Mouse (Mus musculus): ENCODE results near the gene Fgf23.

Gene Fgf23

GRCm38 (mm10) chr6:127072817-127073216, at the start of gene Fgf23:
TSS of gene Fgf23 (plus strand) at chr6:127072902.
- in situ Hi-C loops (cut with MboI; ENCODE audit: unreplicated experiment in 2 of 2): loop anchor here in 1 of 2 experiments (5.0 kb wide), 1 partner anchor 51 kb away; no protein-coding TSS in a partner anchor

GRCm38 (mm10) chr6:127024836-127025235, 47.9 kb upstream of the Fgf23 start:
- in situ Hi-C loops (cut with MboI; ENCODE audit: unreplicated experiment in 2 of 2): loop anchor here in 1 of 2 experiments (5.0 kb wide), 1 partner anchor 47 kb away; the partner anchor contains the start of gene Fgf23

- in situ Hi-C loops (cut with MboI; ENCODE audit: unreplicated experiment in 2 of 2): no loop called here
Measured at GRCm38 (mm10) chr6:127034760-127035159, 37.9 kb upstream of the Fgf23 start.

GRCm38 (mm10) chr6:127044909-127045308, 27.8 kb upstream of the Fgf23 start:
- in situ Hi-C loops (cut with MboI; ENCODE audit: unreplicated experiment in 2 of 2): no loop called here

GRCm38 (mm10) chr6:127050847-127051246, 21.9 kb upstream of the Fgf23 start:
- in situ Hi-C loops (cut with MboI; ENCODE audit: unreplicated experiment in 2 of 2): no loop called here

GRCm38 (mm10) chr6:127056990-127057588, 15.6 kb upstream of the Fgf23 start:
- in situ Hi-C loops (cut with MboI; ENCODE audit: unreplicated experiment in 2 of 2): no loop called here

- in situ Hi-C loops (cut with MboI; ENCODE audit: unreplicated experiment in 2 of 2): no loop called here
Measured at GRCm38 (mm10) chr6:127059975-127060374, 12.7 kb upstream of the Fgf23 start.

- in situ Hi-C loops (cut with MboI; ENCODE audit: unreplicated experiment in 2 of 2): no loop called here
Measured at GRCm38 (mm10) chr6:127063915-127064314, 8.8 kb upstream of the Fgf23 start.

GRCm38 (mm10) chr6:127064815-127065214, 7.9 kb upstream of the Fgf23 start:
- in situ Hi-C loops (cut with MboI; ENCODE audit: unreplicated experiment in 2 of 2): no loop called here

- in situ Hi-C loops (cut with MboI; ENCODE audit: unreplicated experiment in 2 of 2): no loop called here
Measured at GRCm38 (mm10) chr6:127079867-127080731, 7.4 kb downstream of the Fgf23 start.

GRCm38 (mm10) chr6:127081820-127082219, 9.1 kb downstream of the Fgf23 start:
- in situ Hi-C loops (cut with MboI; ENCODE audit: unreplicated experiment in 2 of 2): no loop called here

GRCm38 (mm10) chr6:127086739-127087138, 14.0 kb downstream of the Fgf23 start:
- in situ Hi-C loops (cut with MboI; ENCODE audit: unreplicated experiment in 2 of 2): no loop called here

GRCm38 (mm10) chr6:127094565-127094964, 21.9 kb downstream of the Fgf23 start:
- in situ Hi-C loops (cut with MboI; ENCODE audit: unreplicated experiment in 2 of 2): no loop called here

- in situ Hi-C loops (cut with MboI; ENCODE audit: unreplicated experiment in 2 of 2): loop anchor here (10.0 to 25.0 kb wide), 2 partner anchors 149 to 291 kb away; no protein-coding TSS in a partner anchor
Measured at GRCm38 (mm10) chr6:127103506-127104275, 31.0 kb downstream of the Fgf23 start.

- in situ Hi-C loops (cut with MboI; ENCODE audit: unreplicated experiment in 2 of 2): loop anchor here (10.0 to 25.0 kb wide), 2 partner anchors 150 to 292 kb away; no protein-coding TSS in a partner anchor
Measured at GRCm38 (mm10) chr6:127104396-127105029, 31.8 kb downstream of the Fgf23 start.

GRCm38 (mm10) chr6:127105107-127105506, 32.4 kb downstream of the Fgf23 start:
- in situ Hi-C loops (cut with MboI; ENCODE audit: unreplicated experiment in 2 of 2): loop anchor here (10.0 to 25.0 kb wide), 2 partner anchors 150 to 293 kb away; no protein-coding TSS in a partner anchor

GRCm38 (mm10) chr6:127106189-127106588, 33.5 kb downstream of the Fgf23 start:
- in situ Hi-C loops (cut with MboI; ENCODE audit: unreplicated experiment in 2 of 2): loop anchor here (10.0 to 25.0 kb wide), 2 partner anchors 151 to 294 kb away; no protein-coding TSS in a partner anchor

GRCm38 (mm10) chr6:127106726-127107125, 34.0 kb downstream of the Fgf23 start:
- in situ Hi-C loops (cut with MboI; ENCODE audit: unreplicated experiment in 2 of 2): loop anchor here (10.0 to 25.0 kb wide), 2 partner anchors 152 to 294 kb away; no protein-coding TSS in a partner anchor

- in situ Hi-C loops (cut with MboI; ENCODE audit: unreplicated experiment in 2 of 2): loop anchor here (10.0 to 25.0 kb wide), 2 partner anchors 153 to 295 kb away; no protein-coding TSS in a partner anchor
Measured at GRCm38 (mm10) chr6:127107413-127107812, 34.7 kb downstream of the Fgf23 start.

Data from v-Abl transformed pro-B cells (cell line).